Mouse (Mus musculus): ENCODE measurements around the gene Hnf4a. TPM values are rescaled to one million over a fixed set of nuclear protein-coding genes. Genes with fewer than 3 reads are reported as not detected.

Hnf4a gene
- polyA plus RNA-seq, 1 experiment from 2014 or later, result 34.1 TPM

DNA sequence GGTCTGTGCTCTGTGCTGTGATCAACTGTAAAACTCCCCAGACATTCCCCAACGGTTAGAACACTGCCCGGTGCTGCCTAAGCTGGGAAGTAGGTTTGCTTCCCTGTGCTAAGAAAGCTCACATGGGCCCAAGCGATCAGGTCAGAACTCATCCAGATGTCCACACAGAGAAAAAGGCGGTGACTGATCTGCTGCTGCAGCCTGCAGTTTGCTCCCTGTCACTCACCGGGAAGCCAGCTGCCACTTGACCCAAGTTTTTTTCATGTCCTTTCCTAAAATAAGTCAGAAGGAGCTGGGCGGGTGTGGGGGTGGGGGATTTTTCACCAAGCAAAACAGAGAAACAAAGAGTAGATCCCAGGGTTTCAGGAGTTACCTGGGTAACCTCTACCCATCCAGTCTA lies 42.0 kb upstream of the Hnf4a start:
- Histone ChIP-seq H3K27ac (ENCODE audit: low read length) (no peak overlapping the region), H3K36me3 (ENCODE audit: control insufficient read depth, insufficient read depth, low read length) (peaks cover 7% of the 10 kb centered on the region; the same call in 1 of the 2 replicates), H3K27me3 (ENCODE audit: control insufficient read depth, insufficient read depth, low read length) (no peaks in the 10 kb centered on the region), H3K9ac (ENCODE audit: low read length) (no peak overlapping the region), H3K9me3 (replicated peaks; ENCODE audit: control insufficient read depth, low read length) (no peaks in the 10 kb centered on the region), H3K4me3 (replicated peaks; ENCODE audit: low read length) (no peak overlapping the region), H3K4me1 (ENCODE audit: control insufficient read depth, insufficient read depth, low read length) (0 out of 2 replicates have a peak, but pooled peaks cover 4% of the 10 kb centered on the region), H3K4me2 (ENCODE audit: low read depth, low read length) (no peak overlapping the region)
- 56% methylated on average over 6 of the region's 6 CpGs for WGBS
- no peak for ATAC-seq (ENCODE audit: insufficient read depth, low FRiP score)

DNA sequence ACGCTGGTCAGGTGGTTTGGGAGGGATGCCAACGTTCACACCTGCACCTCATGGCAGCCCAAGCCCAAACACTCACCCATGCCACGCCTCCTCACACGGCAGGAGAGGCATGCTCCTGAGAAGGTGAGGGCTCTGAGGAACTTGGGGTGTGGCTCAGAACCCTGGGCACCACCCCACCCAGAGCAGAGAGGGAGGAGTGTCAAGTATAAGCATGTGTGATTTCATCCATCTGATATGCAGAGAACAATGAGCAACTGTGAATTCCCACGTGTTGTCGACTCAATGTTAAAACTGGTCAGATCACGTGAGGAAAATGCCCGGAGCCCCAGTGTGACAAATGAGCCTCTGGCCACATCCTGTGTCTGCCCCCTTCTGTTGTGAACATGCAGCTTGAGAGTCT lies 39.8 kb upstream of the Hnf4a start:
- H3K4me2 ChIP-seq (ENCODE audit: low read depth, low read length), result no peak overlapping the region
- no peak overlapping the region for H3K9ac ChIP-seq (ENCODE audit: low read length)
- no peak overlapping the region for H3K4me3 ChIP-seq (replicated peaks; ENCODE audit: low read length)
- H3K4me1 ChIP-seq (ENCODE audit: control insufficient read depth, insufficient read depth, low read length), result peaks cover 11% of the 10 kb centered on the region
- H3K27me3 ChIP-seq (ENCODE audit: control insufficient read depth, insufficient read depth, low read length), result no peaks in the 10 kb centered on the region
- peaks cover 7% of the 10 kb centered on the region; the same call in 1 of the 2 replicates for H3K36me3 ChIP-seq (ENCODE audit: control insufficient read depth, insufficient read depth, low read length)
- 45% methylated on average over 8 of the region's 8 CpGs for WGBS
- H3K9me3 ChIP-seq (replicated peaks; ENCODE audit: control insufficient read depth, low read length), result no peaks in the 10 kb centered on the region
- no peak overlapping the region for H3K27ac ChIP-seq (ENCODE audit: low read length)
- ATAC-seq (ENCODE audit: insufficient read depth, low FRiP score), result peak; percentile 88

DNA sequence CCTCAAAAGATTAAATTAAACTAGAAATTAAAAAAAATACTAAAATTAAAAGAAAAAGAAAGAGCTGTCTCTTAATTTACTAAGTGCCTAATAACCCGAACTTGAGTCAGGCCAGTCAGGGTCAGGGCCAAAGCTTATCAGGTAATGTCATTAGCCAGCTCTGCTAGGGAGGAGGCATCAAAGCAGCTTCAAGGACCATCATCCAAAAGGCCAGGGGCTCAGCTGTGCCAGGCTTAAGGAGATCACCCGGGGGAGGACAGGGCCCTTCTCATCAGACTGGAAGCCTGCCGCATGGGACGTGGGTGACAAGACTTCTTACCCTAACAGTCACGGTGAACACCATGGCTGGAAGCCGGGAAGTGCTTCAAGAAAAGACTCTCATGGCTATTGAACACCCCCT lies 39.0 kb upstream of the Hnf4a start:
- Histone ChIP-seq H3K27ac (ENCODE audit: low read length) (no peak overlapping the region), H3K9ac (ENCODE audit: low read length) (no peak overlapping the region), H3K9me3 (replicated peaks; ENCODE audit: control insufficient read depth, low read length) (no peaks in the 10 kb centered on the region), H3K4me1 (ENCODE audit: control insufficient read depth, insufficient read depth, low read length) (peaks cover 12% of the 10 kb centered on the region), H3K36me3 (ENCODE audit: control insufficient read depth, insufficient read depth, low read length) (peaks cover 7% of the 10 kb centered on the region; the same call in 1 of the 2 replicates), H3K4me2 (ENCODE audit: low read depth, low read length) (no peak overlapping the region), H3K4me3 (replicated peaks; ENCODE audit: low read length) (no peak overlapping the region), H3K27me3 (ENCODE audit: control insufficient read depth, insufficient read depth, low read length) (no peaks in the 10 kb centered on the region)
- ATAC-seq (ENCODE audit: insufficient read depth, low FRiP score), result no peak
- WGBS, result 89% methylated on average over 6 of the region's 6 CpGs

DNA sequence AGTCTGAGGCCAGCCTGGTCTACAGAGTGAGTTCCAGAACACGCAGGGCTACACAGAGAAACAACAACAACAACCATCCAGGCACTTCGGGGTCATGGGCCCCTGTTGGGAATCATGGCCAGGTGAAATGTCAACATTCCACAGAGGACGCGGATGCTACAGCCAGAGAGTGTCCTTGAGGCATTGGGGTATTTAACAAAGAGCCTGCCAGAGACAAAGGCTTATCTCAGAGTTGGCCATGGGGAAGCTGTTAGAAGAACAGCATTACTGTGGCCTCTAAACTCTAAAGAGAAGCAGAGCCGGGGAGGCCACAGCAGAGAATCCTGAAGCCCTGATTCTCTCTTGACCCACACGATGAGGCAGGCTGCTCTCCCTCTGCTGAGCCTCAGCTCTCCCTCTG lies 37.7 kb upstream of the Hnf4a start:
- Histone ChIP-seq H3K36me3 (ENCODE audit: control insufficient read depth, insufficient read depth, low read length) (peaks cover 7% of the 10 kb centered on the region; the same call in 1 of the 2 replicates), H3K4me3 (replicated peaks; ENCODE audit: low read length) (no peak overlapping the region), H3K27me3 (ENCODE audit: control insufficient read depth, insufficient read depth, low read length) (no peaks in the 10 kb centered on the region), H3K27ac (ENCODE audit: low read length) (no peak overlapping the region), H3K9ac (ENCODE audit: low read length) (no peak overlapping the region), H3K9me3 (replicated peaks; ENCODE audit: control insufficient read depth, low read length) (no peaks in the 10 kb centered on the region), H3K4me1 (ENCODE audit: control insufficient read depth, insufficient read depth, low read length) (peaks cover 12% of the 10 kb centered on the region), H3K4me2 (ENCODE audit: low read depth, low read length) (no peak overlapping the region)
- 87% methylated on average over 6 of the region's 6 CpGs for WGBS
- ATAC-seq (ENCODE audit: insufficient read depth, low FRiP score), result no peak

DNA sequence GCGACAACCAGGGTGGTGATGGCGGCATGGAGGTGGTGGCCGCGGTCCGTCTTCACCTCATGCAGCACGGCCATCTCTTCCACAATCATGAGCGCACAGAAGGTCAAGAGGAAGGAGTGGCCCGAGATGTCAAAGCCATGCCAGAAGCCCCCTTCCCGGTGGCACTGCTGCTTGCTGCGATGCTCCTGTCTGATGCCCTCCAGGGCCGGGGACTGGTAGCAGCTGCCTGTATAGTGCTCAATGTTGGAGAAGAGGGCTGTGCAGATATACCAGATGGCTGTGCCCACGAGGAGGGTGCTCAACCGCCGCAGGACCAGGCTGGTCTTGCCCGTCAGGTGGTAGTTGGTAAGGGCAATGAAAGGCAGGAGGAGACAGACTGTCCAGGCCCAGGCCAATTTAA lies 36.9 kb upstream of the Hnf4a start:
- no peaks in the 10 kb centered on the region for H3K27me3 ChIP-seq (ENCODE audit: control insufficient read depth, insufficient read depth, low read length)
- WGBS, result 94% methylated on average over 15 of the region's 15 CpGs
- no peak overlapping the region for H3K4me3 ChIP-seq (replicated peaks; ENCODE audit: low read length)
- H3K27ac ChIP-seq (ENCODE audit: low read length), result no peak overlapping the region
- no peaks in the 10 kb centered on the region for H3K9me3 ChIP-seq (replicated peaks; ENCODE audit: control insufficient read depth, low read length)
- H3K4me2 ChIP-seq (ENCODE audit: low read depth, low read length), result no peak overlapping the region
- no peak overlapping the region for H3K9ac ChIP-seq (ENCODE audit: low read length)
- peaks cover 12% of the 10 kb centered on the region for H3K4me1 ChIP-seq (ENCODE audit: control insufficient read depth, insufficient read depth, low read length)
- H3K36me3 ChIP-seq (ENCODE audit: control insufficient read depth, insufficient read depth, low read length), result peaks cover 7% of the 10 kb centered on the region; the same call in 1 of the 2 replicates
- ATAC-seq (ENCODE audit: insufficient read depth, low FRiP score), result no peak

DNA sequence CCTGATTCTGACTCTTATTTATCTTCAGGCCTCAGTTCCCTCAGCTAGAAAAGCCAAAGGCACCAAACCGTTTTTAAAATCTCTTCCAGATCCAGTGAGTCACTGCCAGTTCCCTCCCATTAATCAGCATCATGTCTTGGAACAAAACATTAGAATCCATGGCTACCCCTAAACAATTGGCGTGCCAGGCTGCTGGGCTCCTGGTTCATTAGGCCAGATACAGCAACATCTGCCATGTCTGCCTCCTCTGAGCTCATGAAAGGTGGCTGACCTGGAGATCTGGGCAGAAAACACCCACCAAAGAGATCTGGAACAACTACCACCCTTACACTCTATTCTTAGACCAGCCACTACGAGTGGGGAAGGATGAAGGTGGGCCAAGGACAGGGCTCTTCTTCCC lies 35.5 kb upstream of the Hnf4a start:
- peaks cover 11% of the 10 kb centered on the region for H3K4me1 ChIP-seq (ENCODE audit: control insufficient read depth, insufficient read depth, low read length)
- no peak for ATAC-seq (ENCODE audit: insufficient read depth, low FRiP score)
- H3K9ac ChIP-seq (ENCODE audit: low read length), result peak overlapping the region; percentile 79
- peak overlapping the region; percentile 74; the same call in 1 of the 2 replicates for H3K4me3 ChIP-seq (replicated peaks; ENCODE audit: low read length)
- peak overlapping the region; percentile 91 for H3K4me2 ChIP-seq (ENCODE audit: low read depth, low read length)
- 56% methylated on average over 3 of the region's 3 CpGs for WGBS
- H3K27me3 ChIP-seq (ENCODE audit: control insufficient read depth, insufficient read depth, low read length), result no peaks in the 10 kb centered on the region
- no peak overlapping the region for H3K27ac ChIP-seq (ENCODE audit: low read length)
- no peaks in the 10 kb centered on the region for H3K9me3 ChIP-seq (replicated peaks; ENCODE audit: control insufficient read depth, low read length)
- peaks cover 7% of the 10 kb centered on the region; the same call in 1 of the 2 replicates for H3K36me3 ChIP-seq (ENCODE audit: control insufficient read depth, insufficient read depth, low read length)

DNA sequence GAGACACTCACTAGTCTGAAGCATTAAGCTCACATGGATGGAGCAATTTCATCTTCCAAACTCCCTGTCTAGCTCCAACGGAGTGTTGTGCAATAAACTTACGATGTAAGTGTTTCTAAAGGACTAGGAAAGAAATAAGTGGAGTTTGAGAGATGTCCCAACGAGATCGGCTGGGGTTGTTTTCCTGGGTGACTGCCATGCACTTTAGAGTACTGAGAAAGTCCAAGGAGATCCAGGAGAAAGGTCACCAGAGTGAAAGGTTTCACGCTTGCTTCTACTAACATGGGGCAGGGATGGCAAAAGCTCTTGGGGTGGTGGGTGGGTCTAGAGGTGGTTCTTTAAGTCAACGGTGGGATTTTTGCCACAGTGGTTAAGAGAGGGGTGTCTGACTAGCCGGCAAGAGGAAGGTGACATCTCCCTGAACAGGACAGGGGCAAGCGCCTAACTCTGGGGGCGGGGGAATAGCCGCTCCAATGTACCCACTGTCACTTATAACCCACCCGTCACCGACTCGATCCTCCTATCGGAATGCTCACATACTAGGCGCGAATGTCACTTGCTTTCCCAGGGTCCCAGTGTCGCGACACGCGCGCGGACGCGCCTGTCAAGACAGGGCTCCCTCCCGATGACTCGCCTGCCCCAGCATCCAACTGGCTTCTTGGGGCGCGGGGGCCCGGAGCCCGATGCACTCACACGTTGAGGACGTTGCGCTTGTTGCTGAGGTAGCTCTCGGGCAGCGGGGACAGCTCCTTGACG lies 34.7 kb upstream of the Hnf4a start:
- 5% methylated on average over 36 of the region's 36 CpGs for WGBS

DNA sequence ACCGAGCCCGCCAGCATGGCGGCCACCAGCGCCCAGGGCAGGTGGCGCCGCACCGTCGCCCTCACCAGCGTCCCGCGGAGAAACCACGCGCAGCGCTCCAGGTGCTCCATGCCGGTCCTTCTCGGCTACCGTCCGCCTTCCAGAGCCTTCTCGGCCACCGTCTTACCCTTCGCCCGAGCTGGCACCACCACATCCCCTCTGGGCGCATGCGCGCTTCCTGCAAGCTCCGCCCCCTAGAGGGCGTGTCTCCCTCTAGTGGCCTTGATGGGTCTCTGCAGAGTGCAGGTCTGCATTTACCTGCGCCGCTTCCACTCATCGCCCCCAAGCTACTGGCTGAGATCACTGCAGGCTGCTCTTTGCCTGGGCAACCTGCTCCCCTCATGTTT lies 34.1 kb upstream of the Hnf4a start, which contains the start of gene Fitm2:
Gene Fitm2, minus strand, starts transcription at position 164 of the 386 bp plus-strand sequence.
- peak within 1 kb of the TSS; percentile 43; the same call in 1 of the 2 replicates for H3K27ac ChIP-seq (ENCODE audit: low read length)
- H3K27me3 ChIP-seq (ENCODE audit: control insufficient read depth, insufficient read depth, low read length), result no peaks in the 10 kb centered on the region
- H3K4me3 ChIP-seq (replicated peaks; ENCODE audit: low read length), result peak within 1 kb of the TSS; percentile 74
- H3K4me1 ChIP-seq (ENCODE audit: control insufficient read depth, insufficient read depth, low read length), result peaks cover 8% of the 10 kb centered on the region
- H3K36me3 ChIP-seq (ENCODE audit: control insufficient read depth, insufficient read depth, low read length), result peaks cover 7% of the 10 kb centered on the region; the same call in 1 of the 2 replicates
- peak within 1 kb of the TSS; percentile 91 for H3K4me2 ChIP-seq (ENCODE audit: low read depth, low read length)
- WGBS, result under 1% methylated on average over 30 of the region's 30 CpGs
- peak within 1 kb of the TSS; percentile 79 for H3K9ac ChIP-seq (ENCODE audit: low read length)
- ATAC-seq (ENCODE audit: insufficient read depth, low FRiP score), result peak; percentile 95
- no peaks in the 10 kb centered on the region for H3K9me3 ChIP-seq (replicated peaks; ENCODE audit: control insufficient read depth, low read length)

More for the DNA sequence above, 34.7 kb upstream of the Hnf4a start:
- Histone ChIP-seq H3K9me3 (replicated peaks; ENCODE audit: control insufficient read depth, low read length) (no peaks in the 10 kb centered on the region), H3K4me2 (ENCODE audit: low read depth, low read length) (peak overlapping the region; percentile 91), H3K27me3 (ENCODE audit: control insufficient read depth, insufficient read depth, low read length) (no peaks in the 10 kb centered on the region), H3K9ac (ENCODE audit: low read length) (peak overlapping the region; percentile 79), H3K27ac (ENCODE audit: low read length) (peak overlapping the region; percentile 43; the same call in 1 of the 2 replicates), H3K4me1 (ENCODE audit: control insufficient read depth, insufficient read depth, low read length) (peaks cover 8% of the 10 kb centered on the region), H3K36me3 (ENCODE audit: control insufficient read depth, insufficient read depth, low read length) (peaks cover 7% of the 10 kb centered on the region; the same call in 1 of the 2 replicates), H3K4me3 (replicated peaks; ENCODE audit: low read length) (peak overlapping the region; percentile 74)
- no peak; the same call in 1 of the 2 replicates for ATAC-seq (ENCODE audit: insufficient read depth, low FRiP score)

DNA sequence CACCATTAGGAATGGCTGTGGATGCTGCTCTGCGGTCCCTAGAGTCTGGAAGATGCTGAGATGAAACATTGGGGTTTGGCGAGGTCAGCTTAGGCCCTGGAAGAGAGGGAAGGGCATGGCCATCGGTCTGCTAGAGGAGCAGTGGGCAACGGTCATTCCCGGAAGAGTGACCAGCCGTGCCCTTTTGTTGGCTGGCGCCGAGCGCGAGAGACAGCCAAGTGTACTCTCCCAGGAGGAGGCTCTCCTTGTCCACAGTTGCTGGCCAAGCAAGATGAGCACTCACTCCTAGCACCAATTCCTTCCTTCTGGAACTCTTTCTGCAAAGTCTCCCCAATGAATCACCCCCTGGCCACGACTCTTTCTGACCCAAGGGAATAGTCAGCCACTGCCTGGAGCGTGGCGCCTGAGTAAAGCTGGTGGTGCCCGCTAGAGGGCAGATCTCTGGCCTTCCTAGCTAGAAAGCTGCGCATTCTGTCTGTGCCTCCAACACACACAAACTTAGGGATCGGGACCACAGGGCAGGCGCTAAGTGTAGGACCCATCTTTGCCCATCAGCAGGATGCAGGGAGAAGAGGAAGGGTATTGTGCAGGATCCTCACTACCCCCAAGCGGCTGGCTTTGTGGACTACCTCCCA lies 26.3 kb upstream of the Hnf4a start:
- WGBS, result 55% methylated on average over 18 of the region's 18 CpGs
- Histone ChIP-seq H3K4me2 (ENCODE audit: low read depth, low read length) (no peak overlapping the region), H3K9ac (ENCODE audit: low read length) (no peak overlapping the region), H3K9me3 (replicated peaks; ENCODE audit: control insufficient read depth, low read length) (no peaks in the 10 kb centered on the region), H3K4me3 (replicated peaks; ENCODE audit: low read length) (no peak overlapping the region), H3K27me3 (ENCODE audit: control insufficient read depth, insufficient read depth, low read length) (peaks cover 9% of the 10 kb centered on the region), H3K4me1 (ENCODE audit: control insufficient read depth, insufficient read depth, low read length) (no peaks in the 10 kb centered on the region), H3K27ac (ENCODE audit: low read length) (no peak overlapping the region), H3K36me3 (ENCODE audit: control insufficient read depth, insufficient read depth, low read length) (no peaks in the 10 kb centered on the region)
- peak; percentile 33; the same call in 1 of the 2 replicates for ATAC-seq (ENCODE audit: insufficient read depth, low FRiP score)

Measured in stomach, embryonic 16.5 days (tissue).